Mouse (Mus musculus): ENCODE results near the gene Hist2h3b. TPM values are rescaled to one million over a fixed set of nuclear protein-coding genes. Genes with fewer than 3 reads are reported as not detected.
"Not testable (repeated sequence)": the region's sequence is repeated elsewhere in the genome, so short reads cannot be mapped to it uniquely, and the experiment has no call there.

Hist2h3b gene
- total RNA-seq, 2 experiments from 2014 or later, result 7.7 to 11.5 TPM

DNA sequence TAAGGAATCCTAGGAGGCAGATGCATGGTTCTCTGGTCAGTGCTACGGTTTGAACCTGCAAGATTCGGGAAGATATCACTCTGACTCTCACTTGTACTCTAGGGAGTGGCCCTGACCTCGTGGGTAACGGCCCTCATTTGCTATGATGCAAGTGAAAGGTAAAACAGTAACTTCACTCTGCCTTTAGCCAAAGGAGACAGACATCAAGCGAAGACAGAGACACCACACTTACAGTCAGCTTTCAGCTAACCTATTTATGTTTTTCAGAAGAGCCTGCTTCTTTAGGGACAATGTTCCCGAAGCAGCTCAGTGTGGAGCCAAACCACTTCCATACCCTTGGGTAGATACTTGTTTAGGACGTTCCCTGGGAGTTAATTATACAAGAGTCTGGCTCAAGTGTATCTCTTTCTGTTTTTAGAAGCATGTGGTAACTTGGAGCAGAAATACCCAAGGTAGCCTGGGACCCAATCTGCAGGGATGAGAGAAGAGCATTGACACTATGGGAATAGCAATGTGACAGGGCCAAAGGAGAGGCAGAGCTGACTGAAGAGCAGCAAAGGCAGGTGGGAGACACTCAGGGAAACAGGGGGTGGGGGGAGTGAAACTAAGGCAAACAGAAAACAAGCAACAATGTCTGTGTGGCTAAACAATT lies 24.4 kb upstream of the Hist2h3b start:
- peak; percentile 28 for DNase-seq
- no peak for TF ChIP-seq CTCF (IDR thresholded peaks at IDR 0.05)
- peak overlapping the region; percentile 99 for H3K27ac ChIP-seq
- peak overlapping the region; percentile 78 for H3K4me3 ChIP-seq
- intact Hi-C loops (cut with DNase I), result no loop called here

DNA sequence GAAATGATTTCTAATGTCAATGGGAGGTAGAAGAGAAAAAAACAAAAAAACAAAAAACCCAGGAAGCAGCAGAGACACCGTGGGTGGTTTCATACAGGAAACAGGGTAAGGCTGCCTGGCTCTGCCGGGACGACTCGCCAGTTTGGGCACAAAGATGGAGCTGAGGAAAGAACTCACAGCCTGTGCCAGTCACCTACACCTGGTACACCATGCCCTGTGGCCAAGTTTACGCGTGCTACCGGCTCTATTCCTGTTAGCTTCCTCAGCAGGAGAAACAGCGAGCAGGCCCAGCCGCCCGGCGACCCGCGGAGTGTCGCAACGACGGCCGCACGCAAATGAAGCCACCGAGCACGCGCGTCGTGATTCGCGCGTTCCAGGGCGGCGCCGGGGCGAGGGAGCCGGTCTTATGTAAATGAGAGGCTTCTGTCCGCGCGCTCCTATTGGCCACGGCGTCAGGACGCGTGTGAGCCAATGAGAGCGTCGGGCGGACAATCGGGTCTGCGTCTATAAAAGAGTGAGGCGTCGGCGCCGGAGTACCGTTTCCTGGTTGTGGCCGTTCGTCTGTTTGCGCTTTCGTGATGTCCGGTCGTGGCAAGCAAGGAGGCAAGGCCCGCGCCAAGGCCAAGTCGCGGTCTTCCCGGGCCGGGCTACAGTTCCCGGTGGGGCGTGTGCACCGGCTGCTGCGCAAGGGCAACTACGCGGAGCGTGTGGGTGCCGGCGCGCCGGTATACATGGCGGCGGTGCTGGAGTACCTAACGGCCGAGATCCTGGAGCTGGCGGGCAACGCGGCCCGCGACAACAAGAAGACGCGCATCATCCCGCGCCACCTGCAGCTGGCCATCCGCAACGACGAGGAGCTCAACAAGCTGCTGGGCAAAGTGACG lies 23.2 kb upstream of the Hist2h3b start, which contains the start of gene Hist2h2aa1:
Gene Hist2h2aa1 (plus strand): TSS at position 495 of the 884 bp plus-strand sequence.
- peak; percentile 93 for DNase-seq
- intact Hi-C loops (cut with DNase I), result not testable (repeated sequence)
- H3K27ac ChIP-seq, result peak within 1 kb of the TSS; percentile 99
- peak within 1 kb of the TSS; percentile 78 for H3K4me3 ChIP-seq

DNA sequence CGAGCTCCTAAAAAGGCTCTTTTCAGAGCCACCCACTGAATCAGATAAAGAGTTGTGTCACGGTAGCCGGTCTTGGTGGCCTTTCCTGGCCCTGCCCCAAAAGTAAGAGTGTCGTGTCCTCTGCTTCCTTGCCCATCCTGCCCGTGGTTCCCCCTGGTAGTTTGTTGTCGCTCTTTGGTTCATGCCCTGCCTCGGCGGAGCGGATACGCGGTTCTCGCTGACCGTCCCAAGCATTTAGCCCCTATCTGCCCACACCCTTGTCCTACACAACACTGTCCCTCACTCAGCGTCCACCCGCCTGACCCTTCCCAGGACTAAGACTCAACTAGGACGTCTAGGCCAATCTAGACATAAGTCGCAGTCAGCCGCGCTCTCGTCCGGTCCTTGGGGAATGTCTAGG lies 22.4 kb upstream of the Hist2h3b start:
- Histone ChIP-seq H3K27ac (peak overlapping the region; percentile 81), H3K4me3 (peak overlapping the region; percentile 68)
- DNase-seq; intact Hi-C loops (cut with DNase I): not testable (repeated sequence)

- intact Hi-C loops (cut with DNase I); DNase-seq: not testable (repeated sequence)
- H3K27ac ChIP-seq, result peak within 1 kb of the TSS; percentile 81
- peak within 1 kb of the TSS; percentile 68 for H3K4me3 ChIP-seq
Observed at GRCm38 (mm10) chr3:96246427-96246856, 22.0 kb upstream of the Hist2h3b start, which contains the start of gene Hist2h3c1. TSS of gene Hist2h3c1 (plus strand) at chr3:96246685.

- TF ChIP-seq CTCF (IDR thresholded peaks at IDR 0.05), result no peak
- Histone ChIP-seq H3K27ac (no peak overlapping the region), H3K4me3 (peak overlapping the region; percentile 45)
- intact Hi-C loops (cut with DNase I), result no loop called here
- no peak for DNase-seq
Observed at GRCm38 (mm10) chr3:96247356-96248140, 20.9 kb upstream of the Hist2h3b start.

- no peak for DNase-seq
- no peak overlapping the region for H3K4me3 ChIP-seq
- intact Hi-C loops (cut with DNase I), result no loop called here
- no peak for TF ChIP-seq CTCF (IDR thresholded peaks at IDR 0.05)
- no peak overlapping the region for H3K27ac ChIP-seq
Observed at GRCm38 (mm10) chr3:96248141-96249033, 20.1 kb upstream of the Hist2h3b start.

DNA sequence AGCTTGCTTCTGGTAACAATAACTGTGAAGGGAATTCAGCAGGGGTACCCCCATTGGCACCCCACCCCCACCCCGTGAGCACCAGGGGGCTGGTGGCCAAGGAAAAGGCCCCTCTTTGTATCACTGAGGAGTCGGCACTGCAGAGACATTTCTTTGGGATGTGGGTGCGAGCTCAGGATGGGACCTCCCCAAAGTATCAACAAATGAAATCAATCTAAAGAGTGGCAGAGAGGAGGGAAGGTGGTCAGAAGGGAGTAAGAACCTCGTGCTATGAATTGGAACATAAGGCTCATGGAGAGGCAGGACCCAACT lies 19.5 kb upstream of the Hist2h3b start:
- Histone ChIP-seq H3K4me3 (no peak overlapping the region), H3K27ac (no peak overlapping the region)
- DNase-seq, result no peak
- no peak for TF ChIP-seq CTCF (IDR thresholded peaks at IDR 0.05)
- intact Hi-C loops (cut with DNase I), result no loop called here

DNA sequence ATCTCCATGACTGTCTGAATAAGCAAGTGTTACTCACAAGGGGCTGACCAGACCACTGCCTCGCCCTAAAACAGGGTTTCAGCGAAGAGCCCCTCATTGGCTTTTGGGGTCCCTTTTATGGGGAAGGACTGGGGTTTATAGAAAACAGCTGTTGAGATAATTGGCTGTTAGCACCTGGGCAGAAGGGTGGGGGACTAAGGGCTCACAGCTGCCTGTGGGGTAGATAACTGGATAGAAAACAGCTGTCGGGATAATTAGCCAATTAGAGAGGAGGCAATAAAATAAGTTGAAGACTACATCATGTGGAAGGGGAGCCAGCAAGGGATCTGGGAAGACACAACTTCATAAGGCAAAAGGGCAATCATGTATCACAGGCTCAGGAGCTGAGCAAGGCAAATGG lies 17.6 kb upstream of the Hist2h3b start:
- no peak overlapping the region for H3K27ac ChIP-seq
- no peak for TF ChIP-seq CTCF (IDR thresholded peaks at IDR 0.05)
- intact Hi-C loops (cut with DNase I), result no loop called here

GRCm38 (mm10) chr3:96251787-96252186 lies 16.7 kb upstream of the Hist2h3b start:
- H3K4me3 ChIP-seq, result no peak overlapping the region
- intact Hi-C loops (cut with DNase I), result no loop called here
- no peak for TF ChIP-seq CTCF (IDR thresholded peaks at IDR 0.05)
- no peak overlapping the region for H3K27ac ChIP-seq
- no peak for DNase-seq

More for the DNA sequence above, 17.6 kb upstream of the Hist2h3b start:
- no peak overlapping the region for H3K4me3 ChIP-seq
- DNase-seq, result no peak

DNA sequence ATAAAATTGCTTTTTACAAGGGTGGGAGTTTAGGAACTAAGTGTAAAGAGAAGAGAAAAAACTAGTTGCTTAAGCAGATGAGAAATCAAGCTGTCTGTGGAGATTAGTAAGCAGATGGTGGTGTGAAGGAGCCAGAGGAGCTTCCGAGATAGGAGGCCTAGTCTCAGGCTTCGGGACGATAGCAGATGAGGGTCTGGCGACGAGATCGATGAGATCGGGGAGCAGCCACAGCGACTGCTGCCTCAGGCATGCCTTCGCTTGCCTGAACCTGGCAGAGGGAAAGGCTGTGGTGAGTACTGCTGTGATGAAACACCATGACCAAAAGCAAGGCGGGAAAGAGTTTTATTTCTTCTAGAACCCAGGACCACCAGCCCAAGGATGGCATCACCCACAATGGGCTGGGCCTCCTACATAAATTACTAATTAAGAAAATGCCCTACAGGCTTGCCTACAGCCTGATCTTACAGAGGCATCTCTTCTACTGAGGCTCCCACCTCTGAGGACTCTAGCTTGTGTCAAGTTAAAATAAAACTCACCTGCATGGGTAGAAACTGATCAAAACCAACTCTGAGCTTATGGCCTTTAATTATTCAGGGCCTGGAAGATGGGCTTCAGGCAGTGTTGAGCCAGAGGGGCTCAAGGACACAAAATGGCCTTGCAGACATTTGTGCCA lies 13.6 kb upstream of the Hist2h3b start:
- DNase-seq, result no peak
- Histone ChIP-seq H3K4me3 (no peak overlapping the region), H3K27ac (no peak overlapping the region)
- TF ChIP-seq CTCF (IDR thresholded peaks at IDR 0.05), result no peak
- intact Hi-C loops (cut with DNase I), result no loop called here

GRCm38 (mm10) chr3:96255926-96256593 lies 12.4 kb upstream of the Hist2h3b start:
- H3K27ac ChIP-seq, result no peak overlapping the region
- intact Hi-C loops (cut with DNase I), result no loop called here
- DNase-seq, result no peak
- TF ChIP-seq CTCF (IDR thresholded peaks at IDR 0.05), result no peak
- no peak overlapping the region for H3K4me3 ChIP-seq
